20 mouse cellular contexts compared by ENCODE assay signal in genomic region chr6:28296306-28296705, GRCm38 (mm10).
DNase-seq lines count a peak whose midpoint lies in the region; ATAC-seq and TF ChIP-seq lines count a peak whose summit lies in the region.
"Had no signal": no experiment of that assay in that cellular context is flagged by ENCODE, and none has a peak within 500 bp of the region (broad histone marks: within the 10 kb centered on the region; RNA-seq: fewer than 3 reads in every experiment).

No protein-coding gene starts in this region.

- peak; percentile 4 for DNase-seq in adrenal gland, postnatal 10 days
- no peak for DNase-seq in adrenal gland, adult 18-20 months (ENCODE audit: low spot score in 2 of 2)
- DNase-seq in hindbrain, embryonic 11.5 days (ENCODE audit: low spot score) = peak; percentile 4
- no peak for DNase-seq in hindbrain, postnatal 0 days (ENCODE audit: low spot score)
- peak; percentile 44 for DNase-seq in testis, postnatal 10 days (ENCODE audit: low spot score)
- DNase-seq in thymus, adult 2 months = no peak
- no peak for DNase-seq in layer of hippocampus, adult 18-20 months (ENCODE audit: low spot score in 2 of 2)
- DNase-seq: cerebellum, adult 11-12 months; cerebellum, postnatal 10 days; gastrocnemius, postnatal 10 days; kidney, adult 2 months; kidney, postnatal 10 days; layer of hippocampus, postnatal 36 days; right cerebral cortex, postnatal 4 days had no signal

- H3K27me3 ChIP-seq in hindbrain, embryonic 11.5 days (ENCODE audit: control insufficient read depth, insufficient read depth, low read length) = no peaks in the 10 kb centered on the region
- H3K27me3 ChIP-seq in hindbrain, postnatal 0 days (ENCODE audit: insufficient read depth, low read length) = no peaks in the 10 kb centered on the region
- no peaks in the 10 kb centered on the region for H3K27me3 ChIP-seq in midbrain, embryonic 15.5 days (replicated peaks)
- H3K27me3 ChIP-seq in thymus, adult 2 months (ENCODE audit: control insufficient read depth, insufficient read depth, low read length) = no peaks in the 10 kb centered on the region
- H3K27me3 ChIP-seq: forebrain, embryonic 15.5 days; hindbrain, embryonic 13.5 days had no signal

- no peak for TF ChIP-seq POLR2A in thymus, adult 2 months (IDR thresholded peaks at IDR 0.05; ENCODE audit: control insufficient read depth, extremely low read depth, insufficient read depth, low read length, poor library complexity)

- no peak overlapping the region for H3K9ac ChIP-seq in hindbrain, embryonic 11.5 days (ENCODE audit: low read depth, low read length)
- no peak overlapping the region for H3K9ac ChIP-seq in hindbrain, postnatal 0 days (replicated peaks; ENCODE audit: low read length)
- no peak overlapping the region for H3K9ac ChIP-seq in midbrain, embryonic 15.5 days
- H3K9ac ChIP-seq: forebrain, embryonic 15.5 days; heart, embryonic 13.5 days; hindbrain, embryonic 13.5 days had no signal

- TF ChIP-seq CTCF in hindbrain, postnatal 0 days (IDR thresholded peaks at IDR 0.05; ENCODE audit: low read depth) = no peak
- no peak for TF ChIP-seq CTCF in thymus, adult 2 months (IDR thresholded peaks at IDR 0.05; ENCODE audit: borderline replicate concordance, control insufficient read depth, extremely low read depth, insufficient read depth, low read length, poor library complexity)

- no peaks in the 10 kb centered on the region for H3K4me1 ChIP-seq in hindbrain, embryonic 11.5 days (replicated peaks; ENCODE audit: control insufficient read depth, insufficient read depth, low read length)
- H3K4me1 ChIP-seq in hindbrain, postnatal 0 days (ENCODE audit: insufficient read depth, low read length) = no peaks in the 10 kb centered on the region
- H3K4me1 ChIP-seq in midbrain, embryonic 15.5 days = peaks cover 6% of the 10 kb centered on the region
- no peaks in the 10 kb centered on the region for H3K4me1 ChIP-seq in thymus, adult 2 months (replicated peaks; ENCODE audit: control insufficient read depth, insufficient read depth, low read length)
- H3K4me1 ChIP-seq: forebrain, embryonic 15.5 days; hindbrain, embryonic 13.5 days had no signal

- H3K36me3 ChIP-seq in hindbrain, embryonic 11.5 days (ENCODE audit: control insufficient read depth, insufficient read depth, low read length) = no peaks in the 10 kb centered on the region
- H3K36me3 ChIP-seq in hindbrain, postnatal 0 days (ENCODE audit: insufficient read depth, low read length) = no peaks in the 10 kb centered on the region
- no peaks in the 10 kb centered on the region for H3K36me3 ChIP-seq in midbrain, embryonic 15.5 days (replicated peaks)
- H3K36me3 ChIP-seq in thymus, adult 2 months (ENCODE audit: control insufficient read depth, insufficient read depth, low read length) = no peaks in the 10 kb centered on the region
- H3K36me3 ChIP-seq: forebrain, embryonic 15.5 days; heart, embryonic 13.5 days; hindbrain, embryonic 13.5 days had no signal

- 24% methylated on average over 8 of the region's 8 CpGs for WGBS in hindbrain, embryonic 11.5 days
- 26% methylated on average over 8 of the region's 8 CpGs for WGBS in hindbrain, postnatal 0 days
- 10% methylated on average over 8 of the region's 8 CpGs for WGBS in midbrain, embryonic 15.5 days
- 87% methylated on average over 8 of the region's 8 CpGs for WGBS in thymus, adult 2 months

- no peak overlapping the region for H3K4me3 ChIP-seq in hindbrain, embryonic 11.5 days (ENCODE audit: low read depth, low read length)
- H3K4me3 ChIP-seq in hindbrain, postnatal 0 days (ENCODE audit: low read length) = no peak overlapping the region
- H3K4me3 ChIP-seq in midbrain, embryonic 15.5 days = no peak overlapping the region
- H3K4me3 ChIP-seq in thymus, adult 2 months (ENCODE audit: control insufficient read depth, insufficient read depth, low read length) = no peak overlapping the region
- H3K4me3 ChIP-seq: forebrain, embryonic 15.5 days; heart, embryonic 13.5 days; hindbrain, embryonic 13.5 days had no signal

- ATAC-seq in hindbrain, embryonic 11.5 days (ENCODE audit: low FRiP score) = no peak
- ATAC-seq in hindbrain, postnatal 0 days = no peak
- no peak; the same call in 1 of the 2 replicates for ATAC-seq in midbrain, embryonic 15.5 days (replicated peaks)
- ATAC-seq: forebrain, embryonic 15.5 days; lung, postnatal 0 days had no signal

- H3K4me2 ChIP-seq in hindbrain, embryonic 11.5 days (replicated peaks; ENCODE audit: low read depth, low read length) = no peak overlapping the region
- no peak overlapping the region for H3K4me2 ChIP-seq in hindbrain, postnatal 0 days (ENCODE audit: low read depth, low read length)
- peak overlapping the region; percentile 25 for H3K4me2 ChIP-seq in midbrain, embryonic 15.5 days
- H3K4me2 ChIP-seq: forebrain, embryonic 15.5 days; heart, embryonic 13.5 days; hindbrain, embryonic 13.5 days had no signal

- no peak overlapping the region for H3K27ac ChIP-seq in hindbrain, embryonic 11.5 days (ENCODE audit: low read depth, low read length)
- H3K27ac ChIP-seq in hindbrain, postnatal 0 days = no peak overlapping the region
- no peak overlapping the region for H3K27ac ChIP-seq in midbrain, embryonic 15.5 days
- no peak overlapping the region for H3K27ac ChIP-seq in thymus, adult 2 months (ENCODE audit: control insufficient read depth, insufficient read depth, low read length)
- H3K27ac ChIP-seq: forebrain, embryonic 15.5 days; heart, embryonic 13.5 days; hindbrain, embryonic 13.5 days; macrophage had no signal

- H3K9me3 ChIP-seq in hindbrain, embryonic 11.5 days (ENCODE audit: control insufficient read depth, low read length) = no peaks in the 10 kb centered on the region
- no peaks in the 10 kb centered on the region for H3K9me3 ChIP-seq in hindbrain, postnatal 0 days (ENCODE audit: low read length)
- no peaks in the 10 kb centered on the region for H3K9me3 ChIP-seq in midbrain, embryonic 15.5 days
- H3K9me3 ChIP-seq: forebrain, embryonic 15.5 days; heart, embryonic 13.5 days; hindbrain, embryonic 13.5 days had no signal

Comparison
In these comparisons a context has a peak if more than half of its experiments do, and no peak if none do; other contexts are left out.
1. DNase-seq: peak in adrenal gland, postnatal 10 days (single experiment), hindbrain, embryonic 11.5 days (single experiment) and testis, postnatal 10 days (single experiment); none in adrenal gland, adult 18-20 months (0 of 2), hindbrain, postnatal 0 days (single experiment), thymus, adult 2 months (single experiment) and layer of hippocampus, adult 18-20 months (0 of 2).